Mouse (Mus musculus) liver, embryonic 18 days (tissue): ENCODE measurements around the gene Tmem98. TPM values are rescaled to one million over a fixed set of nuclear protein-coding genes. Genes with fewer than 3 reads are reported as not detected.

Source experiments
- polyA plus RNA-seq: library from polyadenylated mRNA; depleted of rRNA; stranded (reverse); fragments of >200 nt; gene quantifications from 2 replicates; pipeline ENCODE4 v1.2.3, GENCODE M21; 2012; rRNA removed

The Tmem98 gene
- polyA plus RNA-seq = 10.3 and 11.6 TPM in 2 replicates

GRCm38 (mm10) chr11:80809993-80810821 is at the start of gene Tmem98:
TSS of gene Tmem98 (plus strand) at chr11:80810175.

GRCm38 (mm10) chr11:80779527-80780344 is 30.2 kb upstream of the Tmem98 start, which contains the start of gene Myo1d:
TSS of gene Myo1d (minus strand) at chr11:80780025.

GRCm38 (mm10) chr11:80858065-80858464 is 48.1 kb downstream of the Tmem98 start, which contains the start of gene Spaca3:
TSS of gene Spaca3 (plus strand) at chr11:80858365.

Other genes with a start within 250 kb of the Tmem98 start
- gene Myo1d, start 30.1 kb upstream of the Tmem98 start, polyA plus RNA-seq = 3.8 and 4.7 TPM in 2 replicates
- 0.06 TPM in 1 of 2 replicates, not detected in the other for gene Spaca3, start 48.2 kb downstream of the Tmem98 start, polyA plus RNA-seq